Comparison of ENCODE assay signal across 8 mouse cellular contexts in the genomic region with DNA sequence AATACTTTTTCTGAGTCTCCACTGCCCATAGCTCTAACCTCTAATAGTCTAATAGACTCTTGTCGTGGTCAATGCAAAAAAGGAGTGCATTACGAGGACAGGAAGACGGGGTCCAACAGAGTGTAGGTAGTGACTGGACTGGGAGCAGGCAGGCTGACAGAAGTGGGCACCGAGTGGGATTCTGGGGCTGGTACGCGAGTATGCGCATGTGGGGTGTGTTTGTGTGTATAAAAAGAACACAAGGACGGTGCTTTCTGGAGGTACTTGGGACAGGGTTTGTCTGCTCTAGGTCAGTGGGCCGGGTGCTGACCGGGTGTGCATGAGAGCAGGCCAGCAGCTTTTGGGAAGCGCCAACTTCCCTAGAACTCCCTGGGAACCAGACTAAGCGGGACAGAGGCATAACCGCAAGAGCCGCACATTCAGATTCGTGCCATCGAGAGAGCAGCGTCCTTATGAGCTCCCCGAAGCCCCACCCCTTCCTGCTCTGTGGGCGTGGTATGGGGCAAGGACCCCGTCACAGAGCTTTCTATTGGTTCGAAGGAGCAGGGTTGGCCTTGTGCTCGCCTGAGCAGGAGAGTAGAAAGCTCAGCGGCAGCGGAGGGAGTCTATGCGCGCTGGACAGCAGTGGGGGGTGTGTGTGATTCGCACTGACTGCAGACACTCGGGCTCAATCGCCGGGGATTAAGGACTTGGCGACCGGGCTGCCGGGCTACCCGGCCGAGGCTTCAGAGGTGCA. TPM values are rescaled to one million over a fixed set of nuclear protein-coding genes. Genes with fewer than 3 reads are reported as not detected.
DNase-seq lines count a peak whose midpoint lies in the region; ATAC-seq and TF ChIP-seq lines count a peak whose summit lies in the region.

A gene (plus strand): TSS at position 608 of the 736 bp plus-strand sequence.

- H3K36me3 ChIP-seq in hindbrain, embryonic 10.5 days = no peaks in the 10 kb centered on the region
- H3K36me3 ChIP-seq in lung, postnatal 0 days (ENCODE audit: insufficient read depth, low read length) = no peaks in the 10 kb centered on the region

- H3K27me3 ChIP-seq in hindbrain, embryonic 10.5 days (ENCODE audit: insufficient read depth, poor library complexity, severe bottlenecking) = peaks cover 79% of the 10 kb centered on the region
- H3K27me3 ChIP-seq in lung, postnatal 0 days (replicated peaks; ENCODE audit: insufficient read depth, low read length) = no peaks in the 10 kb centered on the region

- TF ChIP-seq CTCF in lung, postnatal 0 days (IDR thresholded peaks at IDR 0.05) = 0 out of 2 replicates have a peak, but pooled peaks have one; percentile 3

- WGBS in hindbrain, embryonic 10.5 days = 19% methylated on average over 35 of the region's 35 CpGs
- WGBS in lung, postnatal 0 days = 22% methylated on average over 32 of the region's 35 CpGs

- peaks cover 33% of the 10 kb centered on the region for H3K4me1 ChIP-seq in hindbrain, embryonic 10.5 days (replicated peaks)
- no peaks in the 10 kb centered on the region for H3K4me1 ChIP-seq in lung, postnatal 0 days (ENCODE audit: insufficient read depth, low read depth, low read length)

- H3K4me3 ChIP-seq in hindbrain, embryonic 10.5 days = peak within 1 kb of the TSS; percentile 73
- peak within 1 kb of the TSS; percentile 61 for H3K4me3 ChIP-seq in lung, postnatal 0 days (ENCODE audit: low read depth, low read length)

- H3K27ac ChIP-seq in hindbrain, embryonic 10.5 days = peak within 1 kb of the TSS; percentile 93
- peak within 1 kb of the TSS; percentile 87 for H3K27ac ChIP-seq in lung, postnatal 0 days (ENCODE audit: low read length)

- TF ChIP-seq EP300 in lung, postnatal 0 days (IDR thresholded peaks at IDR 0.05) = no peak

- peak; percentile 88 for ATAC-seq in frontal cortex, adult (ENCODE audit: low TSS enrichment)
- ATAC-seq in lung, postnatal 0 days = peak; percentile 92

- DNase-seq in MEL-GATA-1-ER (ENCODE audit: extremely low read depth, low read depth) = peak; percentile 91
- DNase-seq in cerebellum, adult 9-10 months = peak; percentile 88
- peak; percentile 89 for DNase-seq in hindbrain, embryonic 10.5 days (ENCODE audit: low spot score)
- peak; percentile 92 for DNase-seq in layer of hippocampus, adult 9-11 months
- peak; percentile 97 for DNase-seq in lung, postnatal 0 days (ENCODE audit: low spot score)
- DNase-seq in ovary, postnatal 14 days (ENCODE audit: low spot score) = peak; percentile 77
- peak; percentile 88 for DNase-seq in thymus, postnatal 14 days

- peak within 1 kb of the TSS; percentile 76 for H3K9ac ChIP-seq in lung, postnatal 0 days (replicated peaks; ENCODE audit: low read depth)

- H3K9me3 ChIP-seq in hindbrain, embryonic 10.5 days = no peaks in the 10 kb centered on the region
- H3K9me3 ChIP-seq in lung, postnatal 0 days (ENCODE audit: low read length) = no peaks in the 10 kb centered on the region

- peak within 1 kb of the TSS; percentile 61 for H3K4me2 ChIP-seq in lung, postnatal 0 days (replicated peaks; ENCODE audit: low read depth, low read length)

RNA-seq across cellular contexts. Expression of the gene that starts here (rescaled TPM):
- 48.9 and 52.6 TPM in 2 replicates for polyA plus RNA-seq in hindbrain, embryonic 10.5 days (2016; fragmentation: Nextera tagmentation; extraction: Ambion mirVana)
- polyA plus RNA-seq in lung, postnatal 0 days (2015; fragmentation: Nextera tagmentation; extraction: Ambion mirVana) = 45.6 and 53.0 TPM in 2 replicates

Comparison
In these comparisons a context has a peak if more than half of its experiments do, and no peak if none do; other contexts are left out.
1. Peak in every context shown above with its lines: DNase-seq, ATAC-seq, H3K4me3 ChIP-seq and H3K27ac ChIP-seq.